ENCODE assay signal across 8 mouse cellular contexts in genomic region chr7:109967805-109968579, GRCm38 (mm10). TPM values are rescaled to one million over a fixed set of nuclear protein-coding genes. Genes with fewer than 3 reads are reported as not detected.
DNase-seq lines count a peak whose midpoint lies in the region; ATAC-seq and TF ChIP-seq lines count a peak whose summit lies in the region.

No protein-coding gene starts in this region.

- no peak for TF ChIP-seq POLR2A in cerebellum, adult 2 months (IDR thresholded peaks at IDR 0.05; ENCODE audit: borderline replicate concordance, insufficient read depth, low read length)

- peaks cover 20% of the 10 kb centered on the region for H3K4me1 ChIP-seq in limb, embryonic 13.5 days
- peaks cover 6% of the 10 kb centered on the region for H3K4me1 ChIP-seq in limb, embryonic 10.5 days
- peaks cover 13% of the 10 kb centered on the region; the same call in 1 of the 2 replicates for H3K4me1 ChIP-seq in cerebellum, adult 2 months (ENCODE audit: control insufficient read depth, insufficient read depth, low read length)
- peaks cover 19% of the 10 kb centered on the region for H3K4me1 ChIP-seq in neural tube, embryonic 13.5 days (replicated peaks)

- H3K9ac ChIP-seq in limb, embryonic 13.5 days: no peak overlapping the region
- H3K9ac ChIP-seq in neural tube, embryonic 13.5 days: no peak overlapping the region; the same call in 1 of the 2 replicates

- no peak for ATAC-seq in limb, embryonic 13.5 days (ENCODE audit: low FRiP score, low read depth)
- ATAC-seq in granulocyte monocyte progenitor cell, adult 5-6 weeks (replicated peaks; ENCODE audit: poor library complexity, severe bottlenecking): peak; percentile 99
- peak; percentile 86 for ATAC-seq in neural tube, embryonic 13.5 days (ENCODE audit: low read depth)

- DNase-seq in limb, embryonic 10.5 days (ENCODE audit: low spot score): no peak
- peak; percentile 37 to 58 for DNase-seq in cerebellum, adult 2 months
- peak; percentile 13 for DNase-seq in layer of hippocampus, adult 9-10 months (ENCODE audit: low spot score)
- DNase-seq in thymus, postnatal 25 days: no peak
- no peak for DNase-seq in embryo, embryonic 10.5 days (ENCODE audit: low spot score)

- H3K9me3 ChIP-seq in limb, embryonic 13.5 days: 0 out of 2 replicates have a peak, but pooled peaks cover 3% of the 10 kb centered on the region
- H3K9me3 ChIP-seq in limb, embryonic 10.5 days (replicated peaks): no peaks in the 10 kb centered on the region
- no peaks in the 10 kb centered on the region for H3K9me3 ChIP-seq in neural tube, embryonic 13.5 days

- peak overlapping the region; percentile 45; the same call in 1 of the 2 replicates for H3K27ac ChIP-seq in limb, embryonic 13.5 days
- H3K27ac ChIP-seq in limb, embryonic 10.5 days: no peak overlapping the region
- H3K27ac ChIP-seq in cerebellum, adult 2 months (ENCODE audit: insufficient read depth, low read length): peak overlapping the region; percentile 87
- H3K27ac ChIP-seq in neural tube, embryonic 13.5 days (replicated peaks): peak overlapping the region; percentile 89

- H3K4me2 ChIP-seq in limb, embryonic 13.5 days (replicated peaks): no peak overlapping the region
- H3K4me2 ChIP-seq in neural tube, embryonic 13.5 days: no peak overlapping the region

- H3K36me3 ChIP-seq in limb, embryonic 13.5 days: peaks cover 7% of the 10 kb centered on the region
- H3K36me3 ChIP-seq in limb, embryonic 10.5 days: peaks cover 7% of the 10 kb centered on the region
- H3K36me3 ChIP-seq in neural tube, embryonic 13.5 days: peaks cover 6% of the 10 kb centered on the region

- no peaks in the 10 kb centered on the region for H3K27me3 ChIP-seq in limb, embryonic 13.5 days
- H3K27me3 ChIP-seq in limb, embryonic 10.5 days (ENCODE audit: low read depth, poor library complexity, severe bottlenecking): no peaks in the 10 kb centered on the region
- H3K27me3 ChIP-seq in cerebellum, adult 2 months (ENCODE audit: control insufficient read depth, insufficient read depth, low read length): no peaks in the 10 kb centered on the region
- H3K27me3 ChIP-seq in neural tube, embryonic 13.5 days: no peaks in the 10 kb centered on the region

- no peak overlapping the region for H3K4me3 ChIP-seq in limb, embryonic 13.5 days
- H3K4me3 ChIP-seq in limb, embryonic 10.5 days: no peak overlapping the region
- no peak overlapping the region for H3K4me3 ChIP-seq in cerebellum, adult 2 months (replicated peaks; ENCODE audit: insufficient read depth, low read depth, low read length)
- H3K4me3 ChIP-seq in neural tube, embryonic 13.5 days: no peak overlapping the region

- 79% methylated on average over 11 of the region's 11 CpGs for WGBS in limb, embryonic 13.5 days
- 86% methylated on average over 11 of the region's 11 CpGs for WGBS in limb, embryonic 10.5 days
- 41% methylated on average over 11 of the region's 11 CpGs for WGBS in cerebellum, adult 2 months
- WGBS in neural tube, embryonic 13.5 days: 49% methylated on average over 11 of the region's 11 CpGs

- TF ChIP-seq CTCF in cerebellum, adult 2 months (IDR thresholded peaks at IDR 0.05; ENCODE audit: borderline replicate concordance, insufficient read depth, low read depth, low read length): no peak

RNA-seq across cellular contexts. Expression of gene Dennd5a, which starts 7.7 kb away (rescaled TPM):
- polyA plus RNA-seq in limb, embryonic 13.5 days (2015; fragmentation: Nextera tagmentation; extraction: Ambion mirVana): 42.4 and 42.7 TPM in 2 replicates
- polyA plus RNA-seq in limb, embryonic 10.5 days (2016; fragmentation: Nextera tagmentation; extraction: Ambion mirVana): 27.6 and 30.0 TPM in 2 replicates
- 270 TPM in 2 replicates for polyA plus RNA-seq in cerebellum, adult 2 months (2012; rRNA removed)
- total RNA-seq in granulocyte monocyte progenitor cell, adult 5-6 weeks (2014; fragmentation: Nextera tagmentation): 79.8 and 85.7 TPM in 2 replicates
- total RNA-seq in granulocyte monocyte progenitor cell, adult 5-6 weeks (2017): 52.4 and 56.1 TPM in 2 replicates
- polyA plus RNA-seq in neural tube, embryonic 13.5 days (2015; fragmentation: Nextera tagmentation; extraction: Ambion mirVana): 42.2 and 42.5 TPM in 2 replicates

RNA-seq across cellular contexts. Expression of gene Tmem41b, which starts 18.7 kb away (rescaled TPM):
- 74.0 and 75.1 TPM in 2 replicates for polyA plus RNA-seq in limb, embryonic 13.5 days (2015; fragmentation: Nextera tagmentation; extraction: Ambion mirVana)
- 68.4 and 73.9 TPM in 2 replicates for polyA plus RNA-seq in limb, embryonic 10.5 days (2016; fragmentation: Nextera tagmentation; extraction: Ambion mirVana)
- polyA plus RNA-seq in cerebellum, adult 2 months (2012; rRNA removed): 61.8 and 66.0 TPM in 2 replicates
- total RNA-seq in granulocyte monocyte progenitor cell, adult 5-6 weeks (2014; fragmentation: Nextera tagmentation): 18.8 and 30.2 TPM in 2 replicates
- 21.6 and 40.5 TPM in 2 replicates for total RNA-seq in granulocyte monocyte progenitor cell, adult 5-6 weeks (2017)
- polyA plus RNA-seq in neural tube, embryonic 13.5 days (2015; fragmentation: Nextera tagmentation; extraction: Ambion mirVana): 63.7 and 73.2 TPM in 2 replicates

RNA-seq across cellular contexts. Expression of gene Ipo7, which starts 50.1 kb away (rescaled TPM):
- 38.6 and 45.5 TPM in 2 replicates for polyA plus RNA-seq in limb, embryonic 13.5 days (2015; fragmentation: Nextera tagmentation; extraction: Ambion mirVana)
- 49.2 and 51.6 TPM in 2 replicates for polyA plus RNA-seq in limb, embryonic 10.5 days (2016; fragmentation: Nextera tagmentation; extraction: Ambion mirVana)
- polyA plus RNA-seq in cerebellum, adult 2 months (2012; rRNA removed): 46.5 and 50.8 TPM in 2 replicates
- 111 and 115 TPM in 2 replicates for total RNA-seq in granulocyte monocyte progenitor cell, adult 5-6 weeks (2014; fragmentation: Nextera tagmentation)
- 239 and 262 TPM in 2 replicates for total RNA-seq in granulocyte monocyte progenitor cell, adult 5-6 weeks (2017)
- polyA plus RNA-seq in neural tube, embryonic 13.5 days (2015; fragmentation: Nextera tagmentation; extraction: Ambion mirVana): 40.2 and 43.3 TPM in 2 replicates

Comparison
In these comparisons a context has a peak if more than half of its experiments do, and no peak if none do; other contexts are left out.
1. DNase-seq: peak in cerebellum, adult 2 months (2 of 2) and layer of hippocampus, adult 9-10 months (single experiment); none in limb, embryonic 10.5 days (single experiment), thymus, postnatal 25 days (single experiment) and embryo, embryonic 10.5 days (single experiment).